Mouse (Mus musculus) splenic B cell, adult 2 months (primary cell): ENCODE results near the gene Kcna7.
"Not testable (repeated sequence)": the region's sequence is repeated elsewhere in the genome, so short reads cannot be mapped to it uniquely, and the experiment has no call there.

Experiments used
- DNase-seq: peaks from one replicate; pipeline ENCODE4 v3.0.0-alpha.2; 2011; ENCODE audit warnings: low read depth, low spot score
- H3K27me3 ChIP-seq: 2 replicates; pipeline ENCODE4 v1.6.1; 2012; ENCODE audit warnings: mild to moderate bottlenecking, low read length, moderate library complexity, mixed read lengths; ENCODE audit not compliant: control insufficient read depth, poor library complexity, insufficient read depth, severe bottlenecking
- H3K36me3 ChIP-seq: 2 replicates; pipeline ENCODE4 v1.6.1; 2012; ENCODE audit warnings: mild to moderate bottlenecking, low read length, moderate library complexity, mixed read lengths; ENCODE audit not compliant: control insufficient read depth, poor library complexity, insufficient read depth, severe bottlenecking

Gene Kcna7

DNA sequence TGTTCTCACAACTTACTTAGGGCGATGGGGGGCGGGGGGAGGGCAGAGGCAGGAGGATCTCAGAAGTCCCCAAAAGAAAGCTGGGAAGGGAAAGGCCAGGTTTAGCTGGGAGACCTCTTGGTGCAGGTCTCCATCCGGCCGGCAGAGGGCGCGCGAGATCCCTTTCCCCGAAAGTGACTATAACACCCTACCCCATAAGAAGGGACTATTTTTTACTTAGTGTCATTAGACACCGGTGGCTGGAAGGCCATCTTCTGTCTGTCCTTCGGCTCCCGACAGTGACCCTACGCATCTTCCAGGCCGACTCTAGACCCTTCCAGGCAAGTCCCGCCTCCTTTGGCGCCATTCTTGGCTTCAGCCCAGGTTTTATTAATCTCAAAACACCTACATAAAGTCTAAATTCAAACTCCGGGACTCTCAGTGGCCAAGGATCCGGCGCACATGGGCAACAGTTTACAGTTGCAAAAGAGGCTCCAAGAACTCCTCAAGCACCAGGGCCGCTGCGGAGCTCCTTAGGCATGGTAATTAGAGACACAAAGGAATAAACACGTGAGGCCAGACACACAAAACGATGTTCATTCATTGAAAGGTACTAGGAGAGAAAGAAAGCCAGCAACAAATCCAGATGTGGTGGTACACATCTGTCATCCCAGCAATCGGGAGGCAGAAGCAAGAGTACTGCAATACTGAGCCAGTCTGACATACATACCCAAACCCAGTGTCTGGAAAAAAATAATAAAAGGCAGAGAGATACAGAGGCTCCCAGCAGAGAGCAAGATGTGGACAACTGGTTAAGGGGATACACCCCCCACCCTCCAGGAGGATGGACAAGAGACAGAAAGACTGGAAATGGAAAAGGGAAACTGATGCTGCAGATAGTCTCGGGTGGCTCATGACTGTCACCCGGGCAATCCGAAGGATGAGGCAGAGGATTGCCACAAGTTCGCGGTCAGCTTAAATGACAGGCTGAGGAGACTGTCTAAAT is at the start of gene Kcna7:
Gene Kcna7 (plus strand): TSS at position 563 of the 985 bp plus-strand sequence.
- peak; percentile 70 for DNase-seq
- no peaks in the 10 kb centered on the region; the same call in 1 of the 2 replicates for H3K27me3 ChIP-seq
- no peaks in the 10 kb centered on the region for H3K36me3 ChIP-seq

DNA sequence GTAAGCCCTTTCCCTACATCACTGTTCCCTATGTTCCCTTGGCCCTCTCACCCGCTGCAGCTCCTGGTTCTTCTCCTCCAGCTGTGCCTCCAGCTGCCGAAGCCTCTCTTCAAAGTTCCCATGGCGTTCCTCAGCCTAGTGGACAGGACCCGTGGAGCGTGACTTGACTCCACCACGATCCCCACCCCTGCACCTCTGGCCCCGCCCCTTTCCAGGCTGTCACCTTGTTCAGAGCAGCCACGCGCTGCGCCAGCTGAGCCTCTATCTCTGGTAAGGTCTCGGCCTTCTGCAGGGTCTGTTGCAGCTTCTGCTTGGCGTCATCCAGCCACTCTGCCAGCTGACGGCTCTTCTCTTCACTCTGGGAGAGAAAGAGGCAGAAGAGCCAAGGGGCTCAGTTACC is 49.4 kb upstream of the Kcna7 start:
- no peak for DNase-seq
- no peaks in the 10 kb centered on the region for H3K36me3 ChIP-seq
- no peaks in the 10 kb centered on the region for H3K27me3 ChIP-seq

DNA sequence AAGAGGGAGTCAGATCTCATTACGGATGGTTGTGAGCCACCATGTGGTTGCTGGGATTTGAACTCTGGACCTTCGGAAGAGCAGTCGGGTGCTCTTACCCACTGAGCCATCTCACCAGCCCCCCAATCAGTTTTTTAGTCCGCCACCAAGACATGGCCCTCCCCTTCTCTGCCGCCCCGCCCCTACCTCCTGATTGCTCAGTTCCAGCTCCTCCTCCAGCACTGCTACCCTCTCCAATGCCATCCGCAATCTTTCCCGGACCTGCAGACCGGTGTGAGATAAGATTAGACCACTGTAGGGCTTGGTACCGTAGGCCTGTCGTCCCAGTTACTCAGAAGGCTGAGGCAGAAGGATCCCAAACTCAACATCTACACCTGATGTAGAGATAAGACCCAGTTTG is 46.4 kb upstream of the Kcna7 start:
- DNase-seq, H3K36me3 ChIP-seq, H3K27me3 ChIP-seq: not testable (repeated sequence)

DNA sequence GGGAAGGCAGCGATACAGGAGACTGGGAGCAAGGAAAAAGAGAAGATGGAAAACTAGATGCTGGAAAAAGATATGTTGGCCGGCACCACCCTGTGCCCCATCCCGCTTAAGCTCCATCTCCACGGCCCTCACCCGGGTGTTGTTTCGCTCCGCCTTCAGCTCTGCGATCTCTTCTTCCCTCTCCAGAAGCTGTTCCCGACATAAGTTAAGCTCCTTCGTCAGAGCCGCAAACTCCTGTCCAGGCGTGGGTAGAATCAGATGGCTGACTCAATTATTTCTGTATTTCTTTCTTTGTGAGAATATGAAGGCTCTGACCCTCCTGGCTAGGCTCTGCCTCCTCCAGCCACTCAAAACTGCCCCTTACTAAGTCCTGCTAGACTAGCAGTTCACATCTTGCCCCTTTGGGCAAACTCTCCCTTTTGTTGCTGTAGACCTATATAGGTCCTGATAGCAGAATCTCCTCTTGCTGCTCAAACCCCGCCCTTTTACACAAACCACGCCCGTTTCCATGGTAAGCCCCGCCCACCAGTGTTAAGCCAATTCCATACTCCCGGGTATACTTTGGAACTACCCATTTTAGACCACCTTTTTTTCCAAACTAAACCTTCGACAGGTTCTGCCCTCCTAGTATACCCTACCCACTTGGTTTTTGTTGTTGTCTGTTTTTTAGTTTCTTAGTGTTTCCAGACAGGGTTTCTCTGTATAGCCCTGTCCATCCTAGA is 44.9 kb upstream of the Kcna7 start:
- no peaks in the 10 kb centered on the region for H3K27me3 ChIP-seq
- DNase-seq = no peak

DNA sequence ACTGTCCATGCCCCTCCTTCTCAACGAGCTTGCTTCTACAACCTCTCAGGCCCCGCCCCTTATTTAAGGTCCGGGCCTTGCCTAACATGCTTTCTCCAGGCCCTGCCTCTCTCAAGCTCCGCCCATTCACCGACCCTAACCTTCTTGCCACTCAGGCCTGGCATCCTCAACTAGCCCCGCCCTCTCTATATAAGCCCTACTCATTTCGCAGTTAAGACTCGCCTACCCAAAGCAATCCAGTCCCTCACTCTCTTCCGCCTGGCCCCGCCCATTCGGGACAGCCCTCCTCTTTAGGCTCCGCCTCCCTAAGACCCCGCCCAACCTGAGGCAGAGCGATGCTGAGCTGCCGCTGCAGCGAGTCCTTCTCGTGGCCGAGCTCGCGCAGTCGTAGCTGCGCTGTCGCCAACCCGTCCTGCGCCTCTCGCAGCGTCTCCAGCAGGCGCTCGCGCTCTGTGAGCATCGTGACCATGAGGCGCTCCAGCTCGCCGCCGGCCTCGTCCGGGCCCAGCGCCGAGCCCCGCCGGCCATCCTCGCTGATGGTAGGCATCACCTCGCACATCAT is 44.1 kb upstream of the Kcna7 start:
- H3K36me3 ChIP-seq = no peaks in the 10 kb centered on the region
- no peaks in the 10 kb centered on the region for H3K27me3 ChIP-seq
- DNase-seq = peak; percentile 90

More for the DNA sequence above, 44.9 kb upstream of the Kcna7 start:
- H3K36me3 ChIP-seq = no peaks in the 10 kb centered on the region

DNA sequence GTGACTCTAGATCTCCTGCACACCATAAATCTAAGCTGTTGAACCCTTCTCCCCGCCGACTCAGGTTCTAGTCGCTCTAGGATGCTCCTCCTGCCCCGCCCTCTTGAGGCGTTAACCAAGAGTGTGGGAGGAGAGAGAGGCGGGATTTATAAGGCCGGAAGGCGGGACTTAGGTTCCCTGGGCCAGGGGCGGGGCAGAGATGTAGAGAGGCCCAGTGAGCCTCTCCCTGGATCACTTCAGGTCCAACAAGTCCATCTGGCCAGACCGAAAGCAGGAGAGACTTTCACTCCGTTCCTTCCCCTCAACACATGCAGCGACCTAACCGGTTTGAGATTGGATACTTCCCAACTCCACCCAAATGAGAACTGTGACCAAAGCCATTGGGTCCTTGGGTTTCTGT is 42.7 kb upstream of the Kcna7 start:
- no peaks in the 10 kb centered on the region for H3K36me3 ChIP-seq
- peak; percentile 73 for DNase-seq
- no peaks in the 10 kb centered on the region for H3K27me3 ChIP-seq

DNA sequence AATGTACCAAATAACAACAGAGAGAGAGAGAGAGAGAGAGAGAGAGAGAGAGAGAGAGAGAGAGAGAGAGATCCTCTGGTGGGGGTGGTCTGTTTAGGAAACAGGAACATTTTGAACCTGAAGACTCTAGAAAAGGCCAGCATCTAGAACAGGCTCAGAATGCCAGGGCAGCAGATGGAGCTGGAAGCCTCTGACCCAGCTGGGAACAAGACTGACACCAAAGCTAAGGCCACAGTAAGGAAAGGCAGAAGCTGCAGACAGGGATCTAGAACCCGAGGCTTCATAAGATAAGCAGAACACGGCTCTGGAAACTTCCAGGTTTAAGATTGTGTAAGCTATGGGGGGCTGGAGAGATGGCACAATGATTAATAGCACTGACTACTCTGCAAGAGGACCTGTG is 41.5 kb upstream of the Kcna7 start:
- no peak for DNase-seq
- Histone ChIP-seq H3K36me3 (no peaks in the 10 kb centered on the region), H3K27me3 (no peaks in the 10 kb centered on the region)

DNA sequence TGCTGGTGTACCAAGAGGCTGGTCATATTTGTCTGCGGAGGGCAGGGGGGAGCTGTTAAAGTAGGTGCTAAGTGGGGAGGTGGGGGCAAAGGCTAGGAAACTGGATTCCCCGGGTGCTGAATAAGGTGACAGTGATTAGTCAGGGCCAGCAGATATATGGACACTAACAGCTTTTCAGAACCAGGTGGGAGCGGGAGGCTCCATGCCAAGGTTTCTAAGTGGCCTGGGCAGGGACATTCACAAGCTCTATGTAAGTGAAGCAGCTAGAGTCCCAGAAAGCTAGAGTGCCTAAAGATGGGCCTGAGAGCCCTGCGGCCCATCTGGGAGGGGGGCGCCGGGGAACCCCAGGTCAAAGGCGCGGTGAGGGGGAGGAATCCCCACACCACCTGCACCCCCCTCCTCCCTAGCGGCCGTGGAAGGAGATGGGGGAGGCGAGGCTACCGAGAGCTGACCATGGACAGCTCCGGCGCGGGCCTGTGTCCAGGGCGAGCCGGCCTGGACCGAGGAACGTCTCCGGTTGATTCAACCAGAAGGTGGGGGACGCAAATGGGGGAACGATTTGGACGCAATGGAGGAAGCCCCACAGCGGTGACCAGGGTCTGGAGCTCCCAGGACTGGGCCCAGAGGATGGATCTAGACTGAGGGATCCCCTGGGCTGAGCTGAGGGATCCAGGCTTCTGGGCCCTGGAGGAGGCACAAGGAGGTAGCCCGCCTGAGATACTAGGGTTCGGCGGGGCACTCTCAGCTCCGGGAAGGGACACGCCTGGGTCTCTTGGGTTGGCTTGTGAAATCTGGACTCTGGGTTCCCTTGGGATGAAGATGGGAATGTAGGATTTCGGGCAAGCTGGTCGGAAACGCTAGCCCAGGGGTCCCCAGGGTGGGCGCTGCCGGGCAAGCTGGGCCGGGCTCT is 39.5 kb upstream of the Kcna7 start:
- no peak for DNase-seq
- Histone ChIP-seq H3K36me3 (no peaks in the 10 kb centered on the region), H3K27me3 (no peaks in the 10 kb centered on the region)

DNA sequence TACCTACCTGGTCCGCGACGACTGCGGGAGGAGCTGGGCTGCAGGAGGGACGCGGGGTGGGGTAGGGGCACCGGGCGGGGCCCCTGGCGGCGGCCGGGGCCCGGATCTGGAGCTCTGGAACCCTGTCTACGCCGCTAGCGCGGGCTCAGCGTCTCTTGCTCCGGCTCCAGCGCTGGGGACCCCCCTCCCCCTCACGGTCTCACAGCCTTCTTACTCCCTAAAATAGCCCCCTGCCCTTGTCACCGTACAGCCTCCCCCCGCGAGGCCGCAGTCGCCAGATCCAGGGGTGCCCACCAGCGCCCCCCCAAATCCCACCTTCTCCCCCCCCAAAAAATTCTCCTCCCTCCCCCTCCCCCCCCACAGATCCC is 38.8 kb upstream of the Kcna7 start, which contains the start of gene Ppfia3:
Gene Ppfia3 (minus strand): TSS at position 368 of the 368 bp plus-strand sequence.
- Histone ChIP-seq H3K36me3 (no peaks in the 10 kb centered on the region), H3K27me3 (no peaks in the 10 kb centered on the region)
- DNase-seq = no peak

DNA sequence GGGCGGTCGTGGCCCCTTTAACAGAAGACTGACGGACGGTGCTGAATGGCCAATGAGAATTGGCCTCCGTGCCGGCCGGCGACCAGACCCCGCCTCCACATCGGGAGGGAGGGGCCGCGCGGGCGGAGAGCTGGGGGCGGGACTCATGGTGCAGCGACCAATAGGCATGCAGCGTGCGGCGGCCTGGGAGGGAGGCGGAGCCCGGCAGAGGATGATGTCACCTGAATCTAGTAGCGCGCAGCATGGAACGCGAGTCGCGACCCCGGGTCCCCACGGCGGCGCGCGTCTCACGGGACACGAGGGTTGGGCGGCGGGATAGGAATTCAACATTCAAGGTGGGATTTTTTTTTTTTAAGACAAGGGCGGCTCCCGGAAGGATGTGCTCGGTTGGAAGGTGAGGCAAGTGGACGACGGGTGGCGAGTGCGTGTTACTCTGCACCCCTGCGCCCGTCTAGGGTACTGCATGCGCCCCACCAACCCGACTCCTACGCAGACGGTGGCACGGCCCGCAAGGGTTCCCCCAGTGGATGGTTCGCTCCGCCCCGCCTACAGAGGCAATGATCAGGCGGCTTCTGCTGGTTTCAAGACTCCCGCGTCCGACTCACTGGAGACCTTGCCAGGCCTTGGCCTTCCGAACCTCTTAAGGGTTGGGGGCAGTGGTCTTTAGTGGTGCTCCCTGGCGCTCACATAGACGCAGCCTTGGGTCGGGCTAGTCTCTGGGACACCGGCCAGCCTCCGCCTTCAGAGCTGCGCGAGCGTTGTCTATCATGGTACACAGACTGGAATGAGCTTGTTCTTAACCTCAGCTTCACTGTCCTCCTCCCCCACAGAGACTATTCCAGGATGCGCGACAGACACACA is 38.2 kb upstream of the Kcna7 start:
- H3K36me3 ChIP-seq = no peaks in the 10 kb centered on the region
- peak; percentile 98 for DNase-seq

DNA sequence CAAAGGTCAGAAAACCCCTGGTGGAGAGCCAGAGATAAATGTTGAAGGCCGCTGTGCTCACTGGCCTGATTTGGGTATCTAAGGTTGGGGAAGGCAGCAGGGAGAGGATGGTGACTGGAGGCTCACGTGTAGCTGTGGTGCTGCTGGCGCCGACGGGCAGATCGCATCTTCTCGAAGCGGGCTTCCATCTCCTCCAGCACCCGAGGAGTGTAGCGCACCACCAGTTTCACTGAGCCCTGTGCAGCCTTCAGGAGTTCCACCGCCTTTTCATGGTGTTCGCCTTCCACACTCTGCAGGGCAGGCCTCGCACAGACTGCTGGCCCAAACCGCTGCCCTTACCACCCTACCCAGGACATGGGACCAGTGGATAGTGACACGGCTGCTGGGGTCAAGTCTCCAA is 37.3 kb upstream of the Kcna7 start:
- H3K27me3 ChIP-seq = no peaks in the 10 kb centered on the region
- DNase-seq = no peak
- no peaks in the 10 kb centered on the region for H3K36me3 ChIP-seq

More for the DNA sequence above, 38.2 kb upstream of the Kcna7 start:
- H3K27me3 ChIP-seq = no peaks in the 10 kb centered on the region

DNA sequence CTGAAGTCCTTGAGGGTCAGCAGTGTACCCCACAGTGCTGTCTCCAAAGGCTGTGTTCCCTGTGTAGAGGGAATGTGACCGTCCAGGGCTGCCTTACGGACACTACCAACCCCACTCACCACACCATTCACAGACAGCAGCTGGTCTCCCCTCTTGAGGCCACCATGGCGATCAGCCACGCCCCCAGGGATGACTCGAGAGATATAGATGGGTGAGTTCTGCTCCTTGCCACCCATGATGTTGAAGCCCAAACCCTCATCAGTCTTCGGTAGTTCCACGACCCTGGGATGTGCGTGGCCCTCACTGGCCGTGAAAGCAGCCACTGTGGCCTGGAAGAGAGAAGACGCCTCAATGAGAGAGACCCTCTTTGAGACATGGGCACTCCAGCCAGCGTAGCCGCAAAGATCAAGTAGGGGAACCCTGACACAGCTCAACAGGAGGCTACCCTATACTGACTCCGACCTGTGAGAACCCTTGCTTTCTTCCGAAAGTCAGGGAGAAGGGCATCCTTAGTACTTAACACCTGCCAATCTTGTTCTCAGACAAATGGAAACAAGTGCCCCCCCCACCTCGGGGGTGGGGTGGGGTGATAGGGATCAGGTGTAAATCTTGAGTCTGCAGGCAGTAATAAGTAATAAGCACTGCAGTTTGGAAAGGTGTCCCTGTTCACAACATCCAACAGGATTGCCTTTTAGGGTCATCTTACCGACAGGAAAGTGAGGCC is 36.3 kb upstream of the Kcna7 start:
- H3K36me3 ChIP-seq = no peaks in the 10 kb centered on the region
- H3K27me3 ChIP-seq = no peaks in the 10 kb centered on the region
- DNase-seq = no peak
